Mouse (Mus musculus) liver, postnatal 0 days (tissue): ENCODE measurements around the gene Itpr2.

Experiments used
- CTCF ChIP-seq: sonication (generic); IDR thresholded peaks from 2 replicates; pipeline ENCODE4 v1.5.1; 2016; ENCODE audit warnings: antibody characterized with exemption, low read depth
- EP300 ChIP-seq: IDR thresholded peaks from 2 replicates; pipeline ENCODE4 v1.6.1; 2016; ENCODE audit warnings: antibody characterized with exemption, low read depth, mild to moderate bottlenecking

- no peak for TF ChIP-seq CTCF
- no peak for TF ChIP-seq EP300
These were observed 327.3 kb downstream of the Itpr2 start for GRCm38 (mm10) chr6:146174644-146175250.
